Mouse (Mus musculus) kidney, adult 10 weeks (tissue): Measurements from ENCODE around the gene Prrc2c. TPM values are rescaled to one million over a fixed set of nuclear protein-coding genes. Genes with fewer than 3 reads are reported as not detected.

Experiments used
- polyA plus RNA-seq: library from polyadenylated mRNA; stranded (reverse); fragments of 350-450 nt; fragmentation: Illumina TruSeq; extraction: RNeasy Lipid Tissue Mini Kit (QIAGEN cat#74804); gene quantifications from one replicate; pipeline ENCODE4 v1.2.3, GENCODE M21; 2014; ENCODE audit warnings: low read depth, low replicate concordance

Prrc2c gene
- polyA plus RNA-seq, result 35.7 TPM

GRCm38 (mm10) chr1:162740401-162740835, at the start of gene Prrc2c:
Gene Prrc2c (minus strand): TSS chr1:162740556.

GRCm38 (mm10) chr1:162658119-162658518, 82.2 kb downstream of the Prrc2c start, which contains the start of gene Myocos:
Gene Myocos (minus strand): TSS chr1:162658219.

GRCm38 (mm10) chr1:162639051-162639750, 101.2 kb downstream of the Prrc2c start, which contains the start of gene Myoc:
Gene Myoc (plus strand): TSS chr1:162639155.

Other genes with a start within 250 kb of the Prrc2c start
- gene Mettl13, start 192.0 kb downstream of the Prrc2c start, polyA plus RNA-seq, result 1.7 TPM
- gene Vamp4, start 170.0 kb downstream of the Prrc2c start, polyA plus RNA-seq, result 117 TPM
- 0.20 TPM for gene Myoc, start 101.4 kb downstream of the Prrc2c start, polyA plus RNA-seq
- gene Myocos, start 82.3 kb downstream of the Prrc2c start, polyA plus RNA-seq, result not detected
- 81.0 TPM for gene Fmo4, start 73.4 kb upstream of the Prrc2c start, polyA plus RNA-seq
- gene Fmo1, start 126.1 kb upstream of the Prrc2c start, polyA plus RNA-seq, result 2,496 TPM
- gene Fmo2, start 158.2 kb upstream of the Prrc2c start, polyA plus RNA-seq, result 791 TPM
- gene Fmo6, start 197.0 kb upstream of the Prrc2c start, polyA plus RNA-seq, result not detected
- gene Fmo3, start 244.0 kb upstream of the Prrc2c start, polyA plus RNA-seq, result 1.8 TPM